Mouse (Mus musculus): Measurements from ENCODE around the gene Rab30. TPM values are rescaled to one million over a fixed set of nuclear protein-coding genes. Genes with fewer than 3 reads are reported as not detected.
A peak's percentile ranks its signal among the peaks of the same experiment; 100 is the strongest.

The Rab30 gene
- total and polyA plus RNA-seq, 2 experiments from 2014 or later, result 6.1 to 7.3 TPM

DNA sequence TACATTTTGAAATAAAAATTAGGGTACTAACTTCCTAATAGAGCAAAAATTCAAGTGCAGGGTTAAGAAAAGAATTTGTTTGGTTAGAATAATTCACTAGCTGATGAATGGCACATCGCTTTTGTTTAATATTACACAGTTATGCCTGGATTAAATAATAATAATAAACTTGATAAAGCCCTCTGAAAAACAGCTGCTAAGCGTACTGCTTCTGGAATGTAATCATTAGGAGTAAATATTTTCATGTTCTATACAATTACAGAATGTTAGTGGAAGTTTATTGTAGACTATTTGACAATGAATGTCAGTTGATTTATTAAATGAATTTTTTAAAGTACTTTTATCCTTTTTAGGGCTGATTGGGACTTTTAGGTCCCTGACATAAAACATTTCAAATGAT lies 100.9 kb downstream of the Rab30 start:
- TF ChIP-seq CTCF (IDR thresholded peaks at IDR 0.05; ENCODE audit: low read depth) (no peak), EP300 (IDR thresholded peaks at IDR 0.05; ENCODE audit: low read depth) (no peak)
- Histone ChIP-seq H3K4me1 (ENCODE audit: control insufficient read depth, insufficient read depth) (no peaks in the 10 kb centered on the region), H3K27me3 (ENCODE audit: control insufficient read depth, insufficient read depth, low read length) (no peaks in the 10 kb centered on the region), H3K9me3 (replicated peaks; ENCODE audit: control insufficient read depth, low read length) (no peaks in the 10 kb centered on the region), H3K9ac (replicated peaks; ENCODE audit: low read depth, low read length) (no peak overlapping the region), H3K27ac (ENCODE audit: low read depth) (no peak overlapping the region), H3K4me3 (ENCODE audit: low read depth, low read length) (no peak overlapping the region), H3K36me3 (replicated peaks; ENCODE audit: control insufficient read depth, insufficient read depth, low read length) (no peaks in the 10 kb centered on the region), H3K4me2 (ENCODE audit: low read depth, low read length) (no peak overlapping the region)
- WGBS, result 78% methylated on average over 2 of the region's 2 CpGs
- no peak for DNase-seq (ENCODE audit: low spot score)
- ATAC-seq (ENCODE audit: insufficient read depth, low read depth), result no peak

DNA sequence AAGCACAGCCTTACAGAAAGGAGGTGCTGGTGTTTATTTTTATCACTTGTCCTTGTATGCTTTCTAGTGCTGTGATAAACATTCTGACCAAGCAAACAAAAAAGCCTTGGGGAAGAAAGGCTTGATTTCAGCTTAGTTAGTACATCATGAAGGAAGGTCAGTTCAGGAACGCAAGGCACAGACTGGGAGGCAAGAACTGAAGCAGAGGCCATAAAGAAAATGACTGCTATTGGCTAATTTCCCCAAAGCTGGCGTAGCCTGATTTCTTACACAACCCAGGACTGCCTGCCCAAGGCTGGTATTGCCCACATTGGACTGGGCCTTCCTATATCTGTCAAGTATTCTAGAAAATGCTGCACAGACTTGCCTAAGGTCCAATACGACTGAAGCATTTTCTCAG lies 106.8 kb downstream of the Rab30 start:
- ATAC-seq (ENCODE audit: insufficient read depth, low read depth) (no peak), DNase-seq (ENCODE audit: low spot score) (no peak)
- WGBS, result 87% methylated on average over 3 of the region's 3 CpGs
- H3K4me2 ChIP-seq (ENCODE audit: low read depth, low read length), result no peak overlapping the region
- H3K36me3 ChIP-seq (replicated peaks; ENCODE audit: control insufficient read depth, insufficient read depth, low read length), result no peaks in the 10 kb centered on the region
- H3K4me3 ChIP-seq (ENCODE audit: low read depth, low read length), result no peak overlapping the region
- H3K9me3 ChIP-seq (replicated peaks; ENCODE audit: control insufficient read depth, low read length), result no peaks in the 10 kb centered on the region
- H3K9ac ChIP-seq (replicated peaks; ENCODE audit: low read depth, low read length), result no peak overlapping the region
- no peaks in the 10 kb centered on the region for H3K27me3 ChIP-seq (ENCODE audit: control insufficient read depth, insufficient read depth, low read length)
- no peak overlapping the region for H3K27ac ChIP-seq (ENCODE audit: low read depth)
- TF ChIP-seq EP300 (IDR thresholded peaks at IDR 0.05; ENCODE audit: low read depth), result no peak
- no peak for TF ChIP-seq CTCF (IDR thresholded peaks at IDR 0.05; ENCODE audit: low read depth)
- no peaks in the 10 kb centered on the region for H3K4me1 ChIP-seq (ENCODE audit: control insufficient read depth, insufficient read depth)

DNA sequence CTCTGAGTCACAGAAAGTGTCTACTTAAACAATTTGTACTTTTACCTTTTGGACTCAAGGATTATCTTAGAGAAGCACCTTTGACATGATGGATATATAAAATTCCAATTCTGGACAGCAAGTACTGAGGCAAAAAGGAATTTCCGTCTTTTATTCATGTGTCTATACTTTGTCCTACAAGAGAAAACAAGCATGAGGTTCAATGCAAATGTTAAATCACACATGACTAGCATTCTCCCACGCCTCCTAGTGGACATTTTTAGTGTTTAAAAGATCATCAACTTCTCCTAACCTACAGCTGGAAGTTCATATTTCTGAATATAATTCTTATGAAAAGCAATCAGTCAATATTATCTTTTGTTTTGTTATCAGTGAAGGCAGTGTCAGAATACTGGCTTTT lies 125.1 kb downstream of the Rab30 start:
- H3K27me3 ChIP-seq (ENCODE audit: control insufficient read depth, insufficient read depth, low read length), result no peaks in the 10 kb centered on the region
- H3K9ac ChIP-seq (replicated peaks; ENCODE audit: low read depth, low read length), result no peak overlapping the region
- DNase-seq (ENCODE audit: low spot score) (peak; percentile 39), ATAC-seq (ENCODE audit: insufficient read depth, low read depth) (no peak)
- TF ChIP-seq EP300 (IDR thresholded peaks at IDR 0.05; ENCODE audit: low read depth), result no peak
- peak; percentile 57 for TF ChIP-seq CTCF (IDR thresholded peaks at IDR 0.05; ENCODE audit: low read depth)
- no peaks in the 10 kb centered on the region for H3K4me1 ChIP-seq (ENCODE audit: control insufficient read depth, insufficient read depth)
- H3K9me3 ChIP-seq (replicated peaks; ENCODE audit: control insufficient read depth, low read length), result no peaks in the 10 kb centered on the region
- no peak overlapping the region for H3K27ac ChIP-seq (ENCODE audit: low read depth)
- H3K36me3 ChIP-seq (replicated peaks; ENCODE audit: control insufficient read depth, insufficient read depth, low read length), result 0 out of 2 replicates have a peak, but pooled peaks cover 5% of the 10 kb centered on the region
- no peak overlapping the region for H3K4me3 ChIP-seq (ENCODE audit: low read depth, low read length)
- 26% methylated on average over 2 of the region's 2 CpGs for WGBS
- H3K4me2 ChIP-seq (ENCODE audit: low read depth, low read length), result no peak overlapping the region

DNA sequence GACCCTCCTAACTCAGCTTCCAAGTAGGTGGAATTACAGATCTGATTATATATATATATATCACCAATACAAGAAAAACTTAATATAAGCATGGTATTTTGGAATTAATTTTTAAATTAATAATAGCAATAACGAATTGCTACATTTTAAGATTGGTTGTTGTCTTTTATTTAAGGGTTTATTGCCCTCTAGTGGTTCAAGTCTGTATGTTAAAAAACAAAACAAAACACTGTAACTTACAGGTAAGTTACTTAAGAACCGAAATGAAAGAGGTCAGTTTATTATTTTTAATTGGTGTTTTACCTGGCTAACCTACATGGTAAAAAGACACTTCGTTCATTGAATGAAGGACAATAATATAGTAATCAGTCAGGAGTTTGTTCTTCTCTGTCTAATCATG lies 128.8 kb downstream of the Rab30 start:
- WGBS, result 62% methylated on average over 3 of the region's 3 CpGs
- no peak for DNase-seq (ENCODE audit: low spot score)
- H3K9me3 ChIP-seq (replicated peaks; ENCODE audit: control insufficient read depth, low read length), result no peaks in the 10 kb centered on the region

GRCm38 (mm10) chr7:92871596-92871995 lies 130.2 kb downstream of the Rab30 start:
- H3K27me3 ChIP-seq (ENCODE audit: control insufficient read depth, insufficient read depth, low read length), result no peaks in the 10 kb centered on the region
- H3K9ac ChIP-seq (replicated peaks; ENCODE audit: low read depth, low read length), result no peak overlapping the region
- no peaks in the 10 kb centered on the region for H3K9me3 ChIP-seq (replicated peaks; ENCODE audit: control insufficient read depth, low read length)
- TF ChIP-seq CTCF (IDR thresholded peaks at IDR 0.05; ENCODE audit: low read depth) (no peak), EP300 (IDR thresholded peaks at IDR 0.05; ENCODE audit: low read depth) (no peak)
- H3K4me1 ChIP-seq (ENCODE audit: control insufficient read depth, insufficient read depth), result 0 out of 2 replicates have a peak, but pooled peaks cover 14% of the 10 kb centered on the region
- WGBS, result 73% methylated on average over 4 of the region's 4 CpGs
- H3K27ac ChIP-seq (ENCODE audit: low read depth), result no peak overlapping the region
- no peak overlapping the region for H3K4me3 ChIP-seq (ENCODE audit: low read depth, low read length)
- ATAC-seq (ENCODE audit: insufficient read depth, low read depth) (no peak), DNase-seq (ENCODE audit: low spot score) (no peak)
- H3K4me2 ChIP-seq (ENCODE audit: low read depth, low read length), result no peak overlapping the region
- H3K36me3 ChIP-seq (replicated peaks; ENCODE audit: control insufficient read depth, insufficient read depth, low read length), result 0 out of 2 replicates have a peak, but pooled peaks cover 5% of the 10 kb centered on the region

More for the DNA sequence above, 128.8 kb downstream of the Rab30 start:
- no peaks in the 10 kb centered on the region for H3K27me3 ChIP-seq (ENCODE audit: control insufficient read depth, insufficient read depth, low read length)
- ATAC-seq (ENCODE audit: insufficient read depth, low read depth), result no peak
- H3K4me3 ChIP-seq (ENCODE audit: low read depth, low read length), result no peak overlapping the region
- H3K36me3 ChIP-seq (replicated peaks; ENCODE audit: control insufficient read depth, insufficient read depth, low read length), result 0 out of 2 replicates have a peak, but pooled peaks cover 5% of the 10 kb centered on the region
- no peak overlapping the region for H3K27ac ChIP-seq (ENCODE audit: low read depth)
- H3K4me2 ChIP-seq (ENCODE audit: low read depth, low read length), result no peak overlapping the region
- peak; percentile 31 for TF ChIP-seq CTCF (IDR thresholded peaks at IDR 0.05; ENCODE audit: low read depth)
- no peak for TF ChIP-seq EP300 (IDR thresholded peaks at IDR 0.05; ENCODE audit: low read depth)
- H3K4me1 ChIP-seq (ENCODE audit: control insufficient read depth, insufficient read depth), result 0 out of 2 replicates have a peak, but pooled peaks cover 6% of the 10 kb centered on the region
- H3K9ac ChIP-seq (replicated peaks; ENCODE audit: low read depth, low read length), result no peak overlapping the region

DNA sequence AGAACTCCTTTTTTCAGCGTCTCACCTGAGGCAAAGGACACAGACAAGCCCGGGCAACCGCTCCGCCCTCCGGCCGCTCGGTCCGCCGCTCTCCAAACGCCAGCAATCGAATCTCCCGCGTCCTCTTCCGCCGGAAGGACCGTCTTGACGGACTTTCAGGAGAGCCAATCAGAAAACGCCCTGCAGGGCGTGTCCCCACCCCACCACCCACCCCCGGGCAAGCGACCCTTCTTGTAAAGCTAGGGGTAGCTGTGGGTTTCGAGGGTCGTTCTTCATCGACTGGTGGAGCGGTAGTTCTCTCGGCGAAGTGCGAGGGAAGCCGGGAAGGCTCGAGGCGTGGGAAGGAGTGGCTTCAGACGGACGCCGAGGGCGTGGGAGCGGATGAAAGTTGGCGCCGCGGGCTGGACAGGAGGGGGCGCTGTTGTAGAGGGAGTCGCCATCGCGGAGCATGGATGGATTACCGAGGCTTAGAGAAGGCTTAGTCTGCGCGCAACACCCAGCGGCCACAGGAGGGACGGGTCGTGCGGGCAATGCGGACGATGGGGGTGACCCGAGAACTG lies 132.8 kb downstream of the Rab30 start, which contains the start of the genes Ddias and Prcp:
Gene Ddias, minus strand, starts transcription at position 132 of the 560 bp plus-strand sequence.
Gene Prcp, plus strand, starts transcription at position 355 of the 560 bp plus-strand sequence.
- peak; percentile 89 for ATAC-seq (ENCODE audit: insufficient read depth, low read depth)
- Histone ChIP-seq H3K4me1 (ENCODE audit: control insufficient read depth, insufficient read depth) (0 out of 2 replicates have a peak, but pooled peaks cover 14% of the 10 kb centered on the region), H3K27me3 (ENCODE audit: control insufficient read depth, insufficient read depth, low read length) (no peaks in the 10 kb centered on the region), H3K9ac (replicated peaks; ENCODE audit: low read depth, low read length) (peak within 1 kb of the TSS; percentile 70), H3K4me3 (ENCODE audit: low read depth, low read length) (peak within 1 kb of the TSS; percentile 70), H3K4me2 (ENCODE audit: low read depth, low read length) (peak within 1 kb of the TSS; percentile 82), H3K9me3 (replicated peaks; ENCODE audit: control insufficient read depth, low read length) (no peaks in the 10 kb centered on the region), H3K36me3 (replicated peaks; ENCODE audit: control insufficient read depth, insufficient read depth, low read length) (no peaks in the 10 kb centered on the region), H3K27ac (ENCODE audit: low read depth) (peak within 1 kb of the TSS; percentile 93)
- under 1% methylated on average over 53 of the region's 53 CpGs for WGBS
- peak; percentile 93 for DNase-seq (ENCODE audit: low spot score)
- no peak for TF ChIP-seq EP300 (IDR thresholded peaks at IDR 0.05; ENCODE audit: low read depth)
- TF ChIP-seq CTCF (IDR thresholded peaks at IDR 0.05; ENCODE audit: low read depth), result peak; percentile 95
